Mouse (Mus musculus): Measurements from ENCODE around the gene Olfr287. TPM values are rescaled to one million over a fixed set of nuclear protein-coding genes. Genes with fewer than 3 reads are reported as not detected.

Olfr287 gene
- polyA plus RNA-seq, 1 experiment from 2014 or later: not detected

DNA sequence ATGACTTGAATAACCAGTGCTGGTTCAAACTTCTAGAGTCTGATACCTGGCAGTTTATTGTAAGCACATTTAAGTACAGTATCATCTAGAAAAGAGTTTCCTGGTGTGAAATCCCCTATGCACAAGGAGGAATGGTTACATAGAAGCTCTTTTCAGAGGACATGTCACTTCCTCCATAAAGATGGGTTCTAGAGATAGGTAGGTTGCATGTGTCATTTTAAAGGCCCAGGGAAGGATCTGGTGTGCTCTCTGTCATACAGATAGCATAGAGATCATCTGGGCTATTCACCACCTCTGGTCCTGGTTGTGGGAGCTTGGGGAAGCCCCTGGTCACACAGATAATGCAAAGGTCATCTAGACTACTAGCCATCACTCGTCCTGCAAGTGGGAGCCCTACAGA lies 63.6 kb downstream of the Olfr287 start:
- no peaks in the 10 kb centered on the region for H3K27me3 ChIP-seq (ENCODE audit: insufficient read depth, low read length)
- no peak for TF ChIP-seq CTCF (IDR thresholded peaks at IDR 0.05; ENCODE audit: low read depth)
- no peak for ATAC-seq (ENCODE audit: insufficient read depth)
- DNase-seq: no peak
- no peak overlapping the region for H3K4me2 ChIP-seq
- H3K4me3 ChIP-seq (ENCODE audit: low read depth, low read length): no peak overlapping the region
- no peaks in the 10 kb centered on the region for H3K36me3 ChIP-seq (ENCODE audit: insufficient read depth)
- H3K4me1 ChIP-seq (ENCODE audit: insufficient read depth): no peaks in the 10 kb centered on the region
- 54% methylated on average over 1 of the region's 1 CpGs for WGBS
- H3K27ac ChIP-seq (ENCODE audit: low read depth): no peak overlapping the region
- no peaks in the 10 kb centered on the region for H3K9me3 ChIP-seq (ENCODE audit: low read depth, low read length)
- H3K9ac ChIP-seq: no peak overlapping the region

Other genes starting within 250 kb of the Olfr287 start
- 29.3 and 33.3 TPM in 2 replicates for gene Col2a1, start 216.4 kb downstream of the Olfr287 start, polyA plus RNA-seq (2014; fragmentation: Nextera tagmentation; extraction: Ambion mirVana)
- 25.3 and 26.2 TPM in 2 replicates for gene Pfkm, start 128.5 kb downstream of the Olfr287 start, polyA plus RNA-seq (2014; fragmentation: Nextera tagmentation; extraction: Ambion mirVana)
- 37.8 and 38.0 TPM in 2 replicates for gene Senp1, start 127.3 kb downstream of the Olfr287 start, polyA plus RNA-seq (2014; fragmentation: Nextera tagmentation; extraction: Ambion mirVana)
- gene Asb8, start 55.4 kb downstream of the Olfr287 start, polyA plus RNA-seq (2014; fragmentation: Nextera tagmentation; extraction: Ambion mirVana): 47.4 and 48.7 TPM in 2 replicates
- gene Ccdc184, start 53.9 kb downstream of the Olfr287 start, polyA plus RNA-seq (2014; fragmentation: Nextera tagmentation; extraction: Ambion mirVana): 0.14 TPM in 1 of 2 replicates, not detected in the other
- gene Olfr288, start 25.5 kb downstream of the Olfr287 start, polyA plus RNA-seq (2014; fragmentation: Nextera tagmentation; extraction: Ambion mirVana): not detected in 2 replicates
- not detected in 2 replicates for gene Gm44579, start 79 bp downstream of the Olfr287 start, polyA plus RNA-seq (2014; fragmentation: Nextera tagmentation; extraction: Ambion mirVana)
- gene Olfr286, start 13.4 kb upstream of the Olfr287 start, polyA plus RNA-seq (2014; fragmentation: Nextera tagmentation; extraction: Ambion mirVana): not detected in 2 replicates
- gene H1fnt, start 36.2 kb upstream of the Olfr287 start, polyA plus RNA-seq (2014; fragmentation: Nextera tagmentation; extraction: Ambion mirVana): not detected in 2 replicates
- gene Zfp641, start 75.1 kb upstream of the Olfr287 start, polyA plus RNA-seq (2014; fragmentation: Nextera tagmentation; extraction: Ambion mirVana): 0.54 and 0.63 TPM in 2 replicates
- not detected in 2 replicates for gene Olfr285, start 96.3 kb upstream of the Olfr287 start, polyA plus RNA-seq (2014; fragmentation: Nextera tagmentation; extraction: Ambion mirVana)
- not detected in 2 replicates for gene Olfr284, start 119.9 kb upstream of the Olfr287 start, polyA plus RNA-seq (2014; fragmentation: Nextera tagmentation; extraction: Ambion mirVana)
- gene Olfr283, start 159.9 kb upstream of the Olfr287 start, polyA plus RNA-seq (2014; fragmentation: Nextera tagmentation; extraction: Ambion mirVana): not detected in 2 replicates
- gene Olfr282, start 210.2 kb upstream of the Olfr287 start, polyA plus RNA-seq (2014; fragmentation: Nextera tagmentation; extraction: Ambion mirVana): not detected in 2 replicates
- not detected in 2 replicates for gene Olfr281, start 231.5 kb upstream of the Olfr287 start, polyA plus RNA-seq (2014; fragmentation: Nextera tagmentation; extraction: Ambion mirVana)
- not detected in 2 replicates for gene OR5BS1P, start 248.8 kb upstream of the Olfr287 start, polyA plus RNA-seq (2014; fragmentation: Nextera tagmentation; extraction: Ambion mirVana)